Mouse (Mus musculus): ENCODE results near the gene Rbp7. TPM values are rescaled to one million over a fixed set of nuclear protein-coding genes. Genes with fewer than 3 reads are reported as not detected.

Rbp7 gene
- polyA plus RNA-seq, 1 experiment from 2014 or later = not detected

DNA sequence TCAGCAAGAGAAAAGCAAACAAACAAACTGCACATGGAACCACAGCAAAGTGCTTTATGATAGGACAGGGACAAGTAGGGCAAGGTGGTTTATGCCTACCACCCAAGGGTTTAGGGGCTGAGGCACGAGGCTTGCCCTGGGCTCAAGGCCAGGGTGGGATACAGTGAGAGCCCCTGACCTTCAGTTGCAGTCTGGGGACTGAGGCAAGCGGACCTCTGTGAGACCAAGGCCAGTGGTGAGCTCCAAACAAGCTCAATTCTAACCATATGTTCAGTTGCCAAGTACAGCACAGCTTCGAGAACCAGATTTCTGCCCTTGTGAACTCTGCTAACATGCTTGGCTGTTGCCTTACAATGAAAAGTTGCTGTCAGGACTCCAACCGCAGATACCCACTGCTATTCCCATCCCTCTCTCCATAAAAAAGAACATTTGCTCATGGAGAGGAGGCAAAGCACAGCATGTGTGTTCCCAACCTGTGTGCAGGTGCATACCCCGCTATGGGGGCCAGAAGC is 36.9 kb downstream of the Rbp7 start:
- Histone ChIP-seq H3K4me1 (peaks cover 51% of the 10 kb centered on the region), H3K27ac (no peak overlapping the region), H3K9me3 (replicated peaks) (no peaks in the 10 kb centered on the region), H3K4me3 (no peak overlapping the region), H3K36me3 (ENCODE audit: poor library complexity, severe bottlenecking) (no peaks in the 10 kb centered on the region), H3K27me3 (no peaks in the 10 kb centered on the region), H3K9ac (no peak overlapping the region), H3K4me2 (no peak overlapping the region)
- ATAC-seq = no peak
- 86% methylated on average over 5 of the region's 5 CpGs for WGBS

DNA sequence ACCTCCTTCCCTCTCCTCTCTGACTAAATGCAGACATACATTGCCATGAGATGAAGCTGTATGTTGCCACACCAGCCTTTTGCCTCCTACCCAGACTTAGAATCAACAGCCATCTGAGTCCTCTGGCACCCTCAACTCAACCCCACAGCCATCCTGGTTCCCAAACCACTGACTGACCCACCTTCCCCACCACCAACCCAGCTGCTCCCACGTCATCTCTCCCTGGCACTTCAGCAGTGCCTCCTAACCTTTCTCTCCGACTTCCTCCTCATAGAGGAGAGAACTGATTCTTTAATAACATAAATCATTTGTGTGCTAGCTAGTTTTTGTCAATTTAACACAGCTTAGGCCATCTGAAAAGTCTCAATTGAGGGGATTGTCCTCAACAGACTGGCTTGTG is 37.8 kb downstream of the Rbp7 start:
- no peaks in the 10 kb centered on the region; the same call in 1 of the 2 replicates for H3K36me3 ChIP-seq (ENCODE audit: poor library complexity, severe bottlenecking)
- no peak for ATAC-seq
- no peak overlapping the region for H3K4me3 ChIP-seq
- H3K27ac ChIP-seq = no peak overlapping the region
- no peak overlapping the region for H3K9ac ChIP-seq
- 88% methylated on average over 2 of the region's 2 CpGs for WGBS
- H3K4me2 ChIP-seq = no peak overlapping the region
- H3K27me3 ChIP-seq = no peaks in the 10 kb centered on the region
- H3K9me3 ChIP-seq (replicated peaks) = no peaks in the 10 kb centered on the region
- H3K4me1 ChIP-seq = peaks cover 49% of the 10 kb centered on the region

DNA sequence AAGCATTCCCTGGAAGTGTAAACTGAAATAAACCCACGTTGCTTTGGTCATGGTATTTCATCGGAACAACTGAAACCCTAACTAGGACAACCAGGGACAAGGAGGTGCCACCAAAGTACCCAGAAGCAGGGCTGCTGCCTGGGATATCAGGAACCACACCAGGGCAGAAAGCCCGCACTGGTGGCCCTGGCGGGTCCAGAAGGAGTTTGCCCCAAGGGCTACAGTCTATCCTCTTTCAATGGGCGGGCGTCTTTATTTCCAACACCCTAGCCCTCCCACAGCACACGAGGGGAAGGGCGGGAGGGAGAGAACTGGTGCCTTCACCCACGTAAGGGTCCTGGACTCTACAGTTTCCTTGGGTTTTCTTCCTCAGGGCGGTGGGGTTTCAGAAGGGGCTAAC is 38.4 kb downstream of the Rbp7 start:
- Histone ChIP-seq H3K9me3 (replicated peaks) (no peaks in the 10 kb centered on the region), H3K36me3 (ENCODE audit: poor library complexity, severe bottlenecking) (no peaks in the 10 kb centered on the region; the same call in 1 of the 2 replicates), H3K9ac (no peak overlapping the region), H3K4me2 (no peak overlapping the region), H3K4me3 (no peak overlapping the region), H3K27ac (0 out of 2 replicates have a peak overlapping the region, but pooled peaks have one; percentile 36), H3K4me1 (peaks cover 45% of the 10 kb centered on the region), H3K27me3 (no peaks in the 10 kb centered on the region)
- 84% methylated on average over 10 of the region's 10 CpGs for WGBS
- no peak for ATAC-seq

GRCm38 (mm10) chr4:149415651-149416169 is 39.1 kb downstream of the Rbp7 start:
- 0 out of 2 replicates have a peak overlapping the region, but pooled peaks have one; percentile 1 for H3K27ac ChIP-seq
- 55% methylated on average over 13 of the region's 13 CpGs for WGBS
- H3K9me3 ChIP-seq (replicated peaks) = no peaks in the 10 kb centered on the region
- no peaks in the 10 kb centered on the region for H3K27me3 ChIP-seq
- no peak overlapping the region for H3K9ac ChIP-seq
- peak; percentile 33; the same call in 1 of the 2 replicates for ATAC-seq
- no peak overlapping the region for H3K4me3 ChIP-seq
- H3K4me1 ChIP-seq = peaks cover 39% of the 10 kb centered on the region
- H3K4me2 ChIP-seq = no peak overlapping the region
- no peaks in the 10 kb centered on the region; the same call in 1 of the 2 replicates for H3K36me3 ChIP-seq (ENCODE audit: poor library complexity, severe bottlenecking)

GRCm38 (mm10) chr4:149414259-149414658 is 40.5 kb downstream of the Rbp7 start:
- Histone ChIP-seq H3K4me2 (no peak overlapping the region), H3K36me3 (ENCODE audit: poor library complexity, severe bottlenecking) (peaks cover 5% of the 10 kb centered on the region), H3K4me3 (no peak overlapping the region), H3K27me3 (no peaks in the 10 kb centered on the region), H3K27ac (no peak overlapping the region), H3K9me3 (replicated peaks) (no peaks in the 10 kb centered on the region), H3K9ac (no peak overlapping the region), H3K4me1 (peaks cover 35% of the 10 kb centered on the region)
- WGBS = 84% methylated on average over 3 of the region's 3 CpGs
- no peak for ATAC-seq

DNA sequence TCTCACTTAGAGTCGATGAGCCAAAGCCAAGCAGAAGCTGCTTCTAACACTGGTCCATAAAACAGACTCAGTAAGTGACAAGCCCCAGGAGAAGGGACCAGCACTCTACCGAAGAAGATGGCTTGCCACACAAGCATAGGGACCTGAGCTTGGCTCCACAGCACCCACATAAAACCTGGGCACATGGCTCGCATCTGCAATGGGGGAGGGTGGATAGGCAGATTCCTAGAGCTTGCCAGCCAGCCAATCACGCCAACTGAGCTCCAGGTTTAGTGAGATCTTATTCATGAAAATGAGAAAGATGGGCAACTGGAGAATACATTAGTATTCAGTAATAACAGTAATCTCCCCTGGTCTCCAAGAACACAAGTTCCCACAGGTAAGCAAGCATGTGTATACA is 45.0 kb downstream of the Rbp7 start:
- Histone ChIP-seq H3K4me1 (peaks cover 15% of the 10 kb centered on the region), H3K27me3 (no peaks in the 10 kb centered on the region), H3K9me3 (replicated peaks) (no peaks in the 10 kb centered on the region), H3K4me3 (no peak overlapping the region), H3K27ac (no peak overlapping the region), H3K36me3 (ENCODE audit: poor library complexity, severe bottlenecking) (peaks cover 5% of the 10 kb centered on the region), H3K9ac (no peak overlapping the region), H3K4me2 (no peak overlapping the region)
- ATAC-seq = no peak
- 95% methylated on average over 4 of the region's 4 CpGs for WGBS

- Histone ChIP-seq H3K4me1 (peaks cover 29% of the 10 kb centered on the region), H3K9me3 (replicated peaks) (no peaks in the 10 kb centered on the region), H3K9ac (no peak overlapping the region), H3K36me3 (ENCODE audit: poor library complexity, severe bottlenecking) (peaks cover 5% of the 10 kb centered on the region), H3K4me2 (no peak overlapping the region), H3K4me3 (no peak overlapping the region), H3K27me3 (no peaks in the 10 kb centered on the region), H3K27ac (no peak overlapping the region)
- WGBS = 94% methylated on average over 6 of the region's 6 CpGs
- no peak for ATAC-seq
Measured at GRCm38 (mm10) chr4:149408331-149408730, 46.4 kb downstream of the Rbp7 start.

DNA sequence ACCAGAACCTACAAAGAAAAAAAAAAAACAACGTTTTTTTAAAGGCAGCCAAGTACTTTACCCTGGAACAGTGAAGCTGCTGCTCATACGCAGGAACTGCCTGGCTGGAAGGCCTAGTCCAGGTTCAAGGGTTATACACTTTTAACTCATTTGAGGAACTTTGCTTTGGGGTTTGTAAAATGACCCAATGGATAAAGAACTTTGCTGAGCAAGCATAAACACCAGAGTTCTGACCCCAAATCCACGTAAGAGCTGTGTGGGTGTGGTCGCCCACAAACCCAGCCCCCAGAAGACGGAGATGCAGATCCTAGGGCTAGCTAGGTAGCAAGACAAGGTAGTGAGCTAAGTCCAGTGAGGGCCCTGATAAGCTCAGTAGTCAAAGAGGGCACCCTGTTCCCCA is 47.3 kb downstream of the Rbp7 start:
- no peak for ATAC-seq
- Histone ChIP-seq H3K27ac (no peak overlapping the region), H3K36me3 (ENCODE audit: poor library complexity, severe bottlenecking) (peaks cover 5% of the 10 kb centered on the region), H3K4me2 (no peak overlapping the region), H3K9ac (no peak overlapping the region), H3K4me1 (peaks cover 32% of the 10 kb centered on the region), H3K9me3 (replicated peaks) (no peaks in the 10 kb centered on the region), H3K27me3 (no peaks in the 10 kb centered on the region), H3K4me3 (no peak overlapping the region)
- WGBS = 90% methylated on average over 5 of the region's 5 CpGs

DNA sequence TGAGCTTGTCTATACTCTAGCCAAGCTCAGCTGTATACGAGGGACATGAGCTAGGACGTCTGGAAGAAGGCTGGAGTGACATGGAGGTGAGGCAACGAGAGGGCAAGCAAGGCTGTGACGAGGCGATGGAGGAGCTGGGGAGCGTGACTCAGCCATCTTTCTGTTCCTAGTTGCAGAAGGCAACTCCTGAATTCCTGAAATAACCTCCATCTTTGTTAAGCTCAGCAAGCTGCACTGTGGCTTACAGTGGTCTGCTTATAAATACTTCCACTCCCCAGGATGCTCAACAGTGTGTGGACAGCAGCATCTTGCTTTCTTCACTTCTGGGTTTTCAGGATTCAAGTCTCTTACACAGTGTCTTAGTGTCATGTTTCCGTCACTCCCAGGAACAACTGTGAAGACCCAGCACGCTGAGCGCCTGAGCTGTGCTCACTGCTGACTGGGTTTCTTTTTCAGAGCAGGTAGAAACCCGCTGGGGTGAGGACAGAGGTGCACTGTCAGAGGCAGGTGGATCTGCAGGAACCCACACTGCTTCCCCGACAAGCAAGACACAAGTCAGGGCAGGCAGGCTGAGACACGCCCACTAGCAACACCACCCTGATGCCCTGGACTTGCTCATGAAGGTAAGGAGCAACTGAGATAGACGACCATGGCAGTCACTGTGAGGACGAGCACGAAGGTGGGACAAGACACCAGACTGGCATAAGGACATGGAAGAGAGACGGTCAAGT is 48.9 kb downstream of the Rbp7 start:
- Histone ChIP-seq H3K4me2 (no peak overlapping the region), H3K27ac (0 out of 2 replicates have a peak overlapping the region, but pooled peaks have one; percentile 6), H3K27me3 (no peaks in the 10 kb centered on the region), H3K9me3 (replicated peaks) (no peaks in the 10 kb centered on the region), H3K36me3 (ENCODE audit: poor library complexity, severe bottlenecking) (peaks cover 5% of the 10 kb centered on the region), H3K4me3 (no peak overlapping the region), H3K9ac (no peak overlapping the region), H3K4me1 (peaks cover 32% of the 10 kb centered on the region)
- WGBS = 82% methylated on average over 16 of the region's 16 CpGs
- ATAC-seq = no peak

DNA sequence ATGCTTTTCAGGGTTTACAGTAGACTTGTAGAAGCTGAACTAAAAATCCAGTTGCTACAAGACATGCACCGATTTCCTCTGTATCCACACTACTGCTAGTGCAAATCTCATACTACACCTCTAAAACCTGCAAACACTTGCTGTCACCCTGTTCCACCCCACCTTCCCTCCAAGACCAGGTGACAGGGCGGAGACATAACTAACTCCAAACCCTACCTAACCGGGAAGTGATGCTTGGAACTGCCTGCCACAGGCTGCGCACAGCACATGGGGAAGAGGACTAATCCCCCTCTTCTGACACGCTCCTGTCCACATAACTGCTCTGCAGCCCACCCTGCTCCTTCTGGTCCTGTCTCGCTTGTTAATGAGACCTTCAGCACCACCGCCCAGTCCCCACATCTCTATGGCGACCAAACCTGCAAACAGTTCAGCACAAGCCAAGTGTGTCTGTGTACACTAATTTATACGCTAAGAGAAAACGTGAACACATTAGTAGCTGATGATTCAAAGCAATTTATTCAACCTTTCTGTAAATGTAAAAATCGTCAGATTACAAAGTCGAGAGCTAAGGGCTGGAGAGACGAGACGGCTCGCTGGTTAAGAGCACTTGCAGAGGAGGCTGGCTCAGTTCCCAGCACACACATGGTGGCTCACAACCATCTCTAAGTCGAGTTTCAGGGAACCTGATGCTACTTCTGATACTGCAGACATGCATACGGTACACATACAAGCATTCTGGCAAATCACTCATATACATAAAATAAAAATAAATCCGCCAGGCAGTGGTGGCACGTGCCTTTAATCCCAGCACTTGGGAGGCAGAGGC is 49.9 kb downstream of the Rbp7 start:
- no peaks in the 10 kb centered on the region for H3K9me3 ChIP-seq (replicated peaks)
- H3K4me2 ChIP-seq = no peak overlapping the region
- 53% methylated on average over 19 of the region's 19 CpGs for WGBS
- H3K4me1 ChIP-seq = peaks cover 34% of the 10 kb centered on the region
- H3K9ac ChIP-seq = no peak overlapping the region; the same call in 1 of the 2 replicates
- H3K27me3 ChIP-seq = no peaks in the 10 kb centered on the region
- H3K4me3 ChIP-seq = no peak overlapping the region
- no peaks in the 10 kb centered on the region; the same call in 1 of the 2 replicates for H3K36me3 ChIP-seq (ENCODE audit: poor library complexity, severe bottlenecking)
- peak overlapping the region; percentile 40 for H3K27ac ChIP-seq
- peak; percentile 50; the same call in 1 of the 2 replicates for ATAC-seq

GRCm38 (mm10) chr4:149403037-149403436 is 51.7 kb downstream of the Rbp7 start:
- H3K9me3 ChIP-seq (replicated peaks) = no peaks in the 10 kb centered on the region
- H3K36me3 ChIP-seq (ENCODE audit: poor library complexity, severe bottlenecking) = peaks cover 8% of the 10 kb centered on the region
- no peak for ATAC-seq
- no peak overlapping the region for H3K4me3 ChIP-seq
- peaks cover 42% of the 10 kb centered on the region for H3K4me1 ChIP-seq
- H3K27ac ChIP-seq = no peak overlapping the region
- 69% methylated on average over 6 of the region's 6 CpGs for WGBS
- no peaks in the 10 kb centered on the region for H3K27me3 ChIP-seq
- no peak overlapping the region for H3K9ac ChIP-seq
- H3K4me2 ChIP-seq = no peak overlapping the region

DNA sequence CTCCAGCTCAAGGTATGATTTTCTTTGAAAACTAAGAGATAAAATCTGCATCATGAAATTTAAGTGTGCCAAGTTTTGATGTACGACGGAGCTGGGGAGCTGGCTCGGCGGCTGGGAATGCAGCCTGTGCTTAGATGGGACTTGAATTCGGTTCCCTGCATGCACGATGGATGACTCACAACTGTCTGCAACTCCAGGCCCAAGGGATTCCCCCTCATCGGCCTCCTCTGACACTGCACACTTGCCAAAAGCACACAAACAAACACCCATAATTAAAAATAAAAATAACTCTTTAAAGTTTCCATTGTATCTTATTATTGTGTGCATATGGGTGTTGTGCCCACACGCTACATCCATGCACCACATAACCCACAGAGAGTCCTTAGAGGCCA is 53.2 kb downstream of the Rbp7 start:
- Histone ChIP-seq H3K9ac (no peak overlapping the region), H3K9me3 (replicated peaks) (no peaks in the 10 kb centered on the region), H3K27ac (no peak overlapping the region), H3K4me3 (no peak overlapping the region), H3K27me3 (no peaks in the 10 kb centered on the region), H3K36me3 (ENCODE audit: poor library complexity, severe bottlenecking) (peaks cover 21% of the 10 kb centered on the region), H3K4me1 (peaks cover 48% of the 10 kb centered on the region), H3K4me2 (no peak overlapping the region)
- 90% methylated on average over 8 of the region's 8 CpGs for WGBS
- no peak for ATAC-seq

Data from forebrain, embryonic 13.5 days (tissue).